Mouse (Mus musculus) limb, embryonic 10.5 days (tissue): ENCODE data around the gene Xbp1. TPM values are rescaled to one million over a fixed set of nuclear protein-coding genes. Genes with fewer than 3 reads are reported as not detected.
"Not testable (repeated sequence)": the region's sequence is repeated elsewhere in the genome, so short reads cannot be mapped to it uniquely, and the experiment has no call there.

Experiments used
- DNase-seq: peaks from one replicate; pipeline ENCODE4 v3.0.0-alpha.2; 2017; ENCODE audit warnings: low spot score
- H3K27ac ChIP-seq: fragments of 300-500 bp; sonication (generic); 2 replicates; pipeline ENCODE4 v1.5.1; 2016; ENCODE audit warnings: mild to moderate bottlenecking
- H3K27me3 ChIP-seq: fragments of 300-500 bp; sonication (generic); 2 replicates; pipeline ENCODE4 v1.6.1; 2016; ENCODE audit warnings: low read depth, mild to moderate bottlenecking; ENCODE audit not compliant: poor library complexity, severe bottlenecking
- H3K36me3 ChIP-seq: fragments of 300-500 bp; sonication (generic); 2 replicates; pipeline ENCODE4 v1.6.1; 2016; ENCODE audit warnings: mild to moderate bottlenecking, moderate library complexity
- H3K4me1 ChIP-seq: fragments of 300-500 bp; sonication (generic); 2 replicates; pipeline ENCODE4 v1.6.1; 2016
- H3K4me3 ChIP-seq: fragments of 300-500 bp; sonication (generic); 2 replicates; pipeline ENCODE4 v1.5.1; 2016; ENCODE audit warnings: mild to moderate bottlenecking, moderate library complexity
- H3K9me3 ChIP-seq: fragments of 300-500 bp; sonication (generic); replicated peaks from 2 replicates; pipeline ENCODE4 v1.6.1; 2016; ENCODE audit warnings: mild to moderate bottlenecking
- WGBS: fragments of 180-500 bp; shearing (Covaris S2); methylation state at CpG from one replicate; pipeline ENCODE4 v1.1.7; 2016; 5-methylcytosine and 5-hydroxymethylcytosine counted together
- polyA plus RNA-seq: library from polyadenylated mRNA; unstranded; fragments of >200 nt; fragmentation: Nextera tagmentation; extraction: Ambion mirVana; gene quantifications from 2 replicates; pipeline ENCODE4 v1.2.1, GENCODE M21; 2016

Gene Xbp1
- polyA plus RNA-seq, 1 experiment from 2014 or later: 137 TPM

GRCm38 (mm10) chr11:5510099-5510391 lies 10.4 kb upstream of the Xbp1 start:
- no peak for DNase-seq
- Histone ChIP-seq H3K9me3 (no peaks in the 10 kb centered on the region), H3K4me3 (no peak overlapping the region), H3K36me3 (no peaks in the 10 kb centered on the region), H3K27me3 (no peaks in the 10 kb centered on the region), H3K4me1 (peaks cover 5% of the 10 kb centered on the region; the same call in 1 of the 2 replicates), H3K27ac (no peak overlapping the region)
- 87% methylated on average over 5 of the region's 5 CpGs for WGBS

- H3K36me3 ChIP-seq, H3K27ac ChIP-seq, H3K27me3 ChIP-seq, H3K4me3 ChIP-seq, DNase-seq, H3K9me3 ChIP-seq, H3K4me1 ChIP-seq: not testable (repeated sequence)
- WGBS: no CpG with 5 or more reads among the region's 2 CpGs
Observed at GRCm38 (mm10) chr11:5510686-5511085, 9.8 kb upstream of the Xbp1 start.

GRCm38 (mm10) chr11:5512099-5512725 lies 8.2 kb upstream of the Xbp1 start:
- no peak for DNase-seq
- Histone ChIP-seq H3K9me3 (no peaks in the 10 kb centered on the region), H3K27me3 (no peaks in the 10 kb centered on the region), H3K4me1 (no peaks in the 10 kb centered on the region), H3K4me3 (no peak overlapping the region), H3K36me3 (no peaks in the 10 kb centered on the region), H3K27ac (no peak overlapping the region)
- WGBS: 86% methylated on average over 12 of the region's 12 CpGs

GRCm38 (mm10) chr11:5512961-5513360 lies 7.5 kb upstream of the Xbp1 start:
- Histone ChIP-seq H3K4me3 (no peak overlapping the region), H3K27ac (no peak overlapping the region), H3K4me1 (no peaks in the 10 kb centered on the region), H3K36me3 (no peaks in the 10 kb centered on the region), H3K9me3 (no peaks in the 10 kb centered on the region), H3K27me3 (no peaks in the 10 kb centered on the region)
- no peak for DNase-seq
- WGBS: 83% methylated on average over 8 of the region's 8 CpGs

- no peaks in the 10 kb centered on the region for H3K4me1 ChIP-seq
- 92% methylated on average over 4 of the region's 4 CpGs for WGBS
- no peak for DNase-seq
- no peaks in the 10 kb centered on the region for H3K27me3 ChIP-seq
- H3K4me3 ChIP-seq: no peak overlapping the region
- H3K36me3 ChIP-seq: no peaks in the 10 kb centered on the region
- H3K9me3 ChIP-seq: no peaks in the 10 kb centered on the region
- H3K27ac ChIP-seq: no peak overlapping the region
Observed at GRCm38 (mm10) chr11:5514091-5514490, 6.4 kb upstream of the Xbp1 start.

- peaks cover 9% of the 10 kb centered on the region for H3K4me1 ChIP-seq
- H3K4me3 ChIP-seq: no peak overlapping the region
- no peak overlapping the region for H3K27ac ChIP-seq
- H3K36me3 ChIP-seq: no peaks in the 10 kb centered on the region
- WGBS: 78% methylated on average over 6 of the region's 6 CpGs
- H3K27me3 ChIP-seq: no peaks in the 10 kb centered on the region
- DNase-seq: no peak
- H3K9me3 ChIP-seq: no peaks in the 10 kb centered on the region
Observed at GRCm38 (mm10) chr11:5515196-5515595, 5.3 kb upstream of the Xbp1 start.

- no peak overlapping the region for H3K4me3 ChIP-seq
- no peaks in the 10 kb centered on the region for H3K9me3 ChIP-seq
- no peaks in the 10 kb centered on the region for H3K27me3 ChIP-seq
- 87% methylated on average over 6 of the region's 6 CpGs for WGBS
- peaks cover 11% of the 10 kb centered on the region for H3K4me1 ChIP-seq
- no peak overlapping the region for H3K27ac ChIP-seq
- no peaks in the 10 kb centered on the region for H3K36me3 ChIP-seq
- no peak for DNase-seq
Observed at GRCm38 (mm10) chr11:5515655-5516054, 4.8 kb upstream of the Xbp1 start.

GRCm38 (mm10) chr11:5516151-5516550 lies 4.3 kb upstream of the Xbp1 start:
- no peak for DNase-seq

GRCm38 (mm10) chr11:5516617-5517016 lies 3.8 kb upstream of the Xbp1 start:
- Histone ChIP-seq H3K27ac (no peak overlapping the region), H3K4me1 (peaks cover 11% of the 10 kb centered on the region), H3K9me3 (no peaks in the 10 kb centered on the region), H3K4me3 (no peak overlapping the region), H3K27me3 (no peaks in the 10 kb centered on the region), H3K36me3 (no peaks in the 10 kb centered on the region)
- no peak for DNase-seq
- 94% methylated on average over 14 of the region's 14 CpGs for WGBS

More at GRCm38 (mm10) chr11:5516151-5516550, 4.3 kb upstream of the Xbp1 start:
- no peaks in the 10 kb centered on the region for H3K36me3 ChIP-seq
- peaks cover 11% of the 10 kb centered on the region for H3K4me1 ChIP-seq
- WGBS: 85% methylated on average over 7 of the region's 7 CpGs
- no peaks in the 10 kb centered on the region for H3K9me3 ChIP-seq
- H3K4me3 ChIP-seq: no peak overlapping the region
- no peak overlapping the region for H3K27ac ChIP-seq
- H3K27me3 ChIP-seq: no peaks in the 10 kb centered on the region

GRCm38 (mm10) chr11:5517346-5517745 lies 3.1 kb upstream of the Xbp1 start:
- no peak overlapping the region for H3K27ac ChIP-seq
- no peaks in the 10 kb centered on the region for H3K27me3 ChIP-seq
- peaks cover 18% of the 10 kb centered on the region for H3K4me1 ChIP-seq
- peaks cover 4% of the 10 kb centered on the region for H3K36me3 ChIP-seq
- 86% methylated on average over 6 of the region's 6 CpGs for WGBS
- H3K9me3 ChIP-seq: no peaks in the 10 kb centered on the region
- DNase-seq: no peak
- no peak overlapping the region for H3K4me3 ChIP-seq

GRCm38 (mm10) chr11:5519681-5520080 lies 778 bp upstream of the Xbp1 start:
- H3K27ac ChIP-seq: peak overlapping the region; percentile 99
- H3K4me3 ChIP-seq: peak overlapping the region; percentile 97; the same call in 1 of the 2 replicates
- no peaks in the 10 kb centered on the region for H3K9me3 ChIP-seq
- peaks cover 24% of the 10 kb centered on the region for H3K4me1 ChIP-seq
- no peak for DNase-seq
- H3K27me3 ChIP-seq: no peaks in the 10 kb centered on the region
- H3K36me3 ChIP-seq: peaks cover 28% of the 10 kb centered on the region
- WGBS: 83% methylated on average over 3 of the region's 3 CpGs

- Histone ChIP-seq H3K9me3 (no peaks in the 10 kb centered on the region), H3K4me3 (peak overlapping the region; percentile 97)
- no peak for DNase-seq
Observed at GRCm38 (mm10) chr11:5521266-5521515, 732 bp downstream of the Xbp1 start.

GRCm38 (mm10) chr11:5521516-5522291 lies 1.2 kb downstream of the Xbp1 start:
- peak; percentile 62 for DNase-seq
- under 1% methylated on average over 34 of the region's 34 CpGs for WGBS

More at GRCm38 (mm10) chr11:5521266-5521515, 732 bp downstream of the Xbp1 start:
- H3K36me3 ChIP-seq: peaks cover 43% of the 10 kb centered on the region
- peak overlapping the region; percentile 99 for H3K27ac ChIP-seq
- peaks cover 24% of the 10 kb centered on the region for H3K4me1 ChIP-seq
- no peaks in the 10 kb centered on the region for H3K27me3 ChIP-seq
- WGBS: 1% methylated on average over 13 of the region's 13 CpGs

More at GRCm38 (mm10) chr11:5521516-5522291, 1.2 kb downstream of the Xbp1 start:
- peaks cover 24% of the 10 kb centered on the region for H3K4me1 ChIP-seq
- peak overlapping the region; percentile 97 for H3K4me3 ChIP-seq
- H3K36me3 ChIP-seq: peaks cover 48% of the 10 kb centered on the region
- H3K27me3 ChIP-seq: no peaks in the 10 kb centered on the region
- H3K27ac ChIP-seq: peak overlapping the region; percentile 99
- H3K9me3 ChIP-seq: no peaks in the 10 kb centered on the region
